Mouse (Mus musculus): ENCODE data around the gene Pcsk5. TPM values are rescaled to one million over a fixed set of nuclear protein-coding genes. Genes with fewer than 3 reads are reported as not detected.

The Pcsk5 gene
- polyA plus RNA-seq, 1 experiment from 2014 or later: 1.2 TPM

GRCm38 (mm10) chr19:17775097-17775496 is 62.3 kb downstream of the Pcsk5 start:
- ATAC-seq (ENCODE audit: low read depth) (no peak), DNase-seq (no peak)
- Histone ChIP-seq H3K4me3 (replicated peaks) (no peak overlapping the region), H3K36me3 (no peaks in the 10 kb centered on the region), H3K4me2 (no peak overlapping the region), H3K27ac (no peak overlapping the region), H3K9ac (no peak overlapping the region), H3K4me1 (replicated peaks) (no peaks in the 10 kb centered on the region; the same call in 1 of the 2 replicates), H3K27me3 (no peaks in the 10 kb centered on the region), H3K9me3 (replicated peaks) (no peaks in the 10 kb centered on the region)
- 61% methylated on average over 2 of the region's 2 CpGs for WGBS (ENCODE audit: insufficient replicate concordance)

DNA sequence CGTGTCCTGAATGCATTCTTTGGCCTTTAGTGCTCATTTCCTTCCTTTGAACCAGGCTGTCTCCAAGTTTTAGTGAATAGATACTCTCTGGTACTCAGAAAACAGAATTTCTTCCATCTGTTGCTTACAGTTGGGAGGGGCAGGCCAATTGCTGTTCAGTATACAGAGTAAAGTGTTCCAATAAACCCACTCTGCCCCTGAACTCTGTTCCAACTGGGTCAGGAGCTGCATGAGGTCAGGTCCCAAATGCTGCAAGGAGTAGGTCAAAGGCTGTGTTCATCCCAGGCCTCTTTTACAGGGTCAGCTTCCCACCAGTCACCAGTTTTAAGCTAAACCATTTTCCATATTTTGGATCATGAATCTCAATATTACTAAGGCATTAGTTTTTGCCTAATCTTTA is 63.4 kb downstream of the Pcsk5 start:
- WGBS (ENCODE audit: insufficient replicate concordance): 30% methylated on average over 1 of the region's 1 CpGs

DNA sequence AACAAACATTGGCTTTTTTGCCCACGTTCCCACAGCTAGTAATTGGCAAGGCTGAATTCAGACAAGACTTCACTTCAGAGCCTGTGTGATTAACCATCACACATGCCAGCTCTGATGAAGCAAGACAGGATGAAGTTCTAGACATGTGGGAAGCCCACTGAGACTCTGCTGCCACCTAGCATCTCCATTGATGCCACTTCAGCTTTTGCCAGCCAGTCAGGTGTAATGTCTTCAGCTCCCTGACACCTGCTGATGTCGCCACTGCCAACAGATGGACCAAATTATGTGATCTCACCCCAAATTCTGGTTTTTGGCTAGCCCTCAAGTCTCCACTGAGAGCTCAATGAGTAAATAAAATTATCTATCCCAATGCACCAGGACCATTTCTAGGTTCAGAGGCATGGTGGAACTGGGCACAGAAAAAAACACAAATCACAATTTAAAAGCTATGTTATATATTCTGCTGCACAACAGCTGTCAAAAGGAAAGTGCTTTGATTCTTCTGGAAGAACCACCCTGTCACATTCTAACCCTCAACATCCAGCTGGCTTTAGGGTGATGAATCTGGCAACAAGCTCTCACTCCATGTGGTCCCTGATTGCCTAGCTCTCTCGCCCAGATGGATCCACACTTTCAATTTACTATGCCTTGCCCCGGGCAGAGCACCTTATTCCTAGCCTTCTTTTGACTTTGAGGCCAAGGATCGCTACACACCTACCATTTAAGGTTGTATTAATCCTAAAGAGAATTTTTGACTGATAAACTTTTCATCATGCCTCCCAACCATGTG is 67.6 kb downstream of the Pcsk5 start:
- WGBS (ENCODE audit: insufficient replicate concordance): 52% methylated on average over 5 of the region's 5 CpGs
- Histone ChIP-seq H3K27ac (no peak overlapping the region), H3K4me1 (replicated peaks) (no peaks in the 10 kb centered on the region), H3K4me2 (no peak overlapping the region), H3K9me3 (replicated peaks) (no peaks in the 10 kb centered on the region), H3K9ac (no peak overlapping the region), H3K36me3 (no peaks in the 10 kb centered on the region), H3K27me3 (no peaks in the 10 kb centered on the region), H3K4me3 (replicated peaks) (no peak overlapping the region)
- DNase-seq (no peak), ATAC-seq (ENCODE audit: low read depth) (no peak)

More for the DNA sequence above, 63.4 kb downstream of the Pcsk5 start:
- H3K9ac ChIP-seq: no peak overlapping the region
- no peaks in the 10 kb centered on the region for H3K27me3 ChIP-seq
- no peaks in the 10 kb centered on the region; the same call in 1 of the 2 replicates for H3K4me1 ChIP-seq (replicated peaks)
- DNase-seq (no peak), ATAC-seq (ENCODE audit: low read depth) (no peak)
- no peaks in the 10 kb centered on the region for H3K9me3 ChIP-seq (replicated peaks)
- no peak overlapping the region for H3K4me2 ChIP-seq
- H3K4me3 ChIP-seq (replicated peaks): no peak overlapping the region
- no peak overlapping the region for H3K27ac ChIP-seq
- no peaks in the 10 kb centered on the region for H3K36me3 ChIP-seq

DNA sequence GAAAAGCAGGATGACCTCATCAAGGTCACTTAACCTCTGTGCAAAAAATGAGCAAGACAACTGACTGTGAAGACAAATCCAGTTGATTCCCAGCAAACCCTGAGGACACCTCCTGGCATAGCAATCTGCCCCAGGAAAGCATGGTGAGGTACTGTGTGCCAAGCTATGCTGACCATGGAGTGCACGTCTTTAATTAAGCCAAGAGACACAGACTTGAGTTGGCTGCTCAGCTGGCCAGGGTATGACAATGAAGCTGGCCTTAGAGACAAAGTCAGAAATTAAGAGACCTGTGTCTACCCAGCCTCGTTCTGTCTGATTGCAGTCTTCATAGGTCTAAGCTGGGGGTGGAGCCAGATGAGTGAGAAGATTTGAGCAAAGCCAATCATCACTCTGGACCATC is 72.4 kb downstream of the Pcsk5 start:
- no peak overlapping the region for H3K4me2 ChIP-seq
- no peak overlapping the region for H3K9ac ChIP-seq
- H3K27me3 ChIP-seq: no peaks in the 10 kb centered on the region
- DNase-seq (no peak), ATAC-seq (ENCODE audit: low read depth) (no peak)
- 47% methylated on average over 2 of the region's 2 CpGs for WGBS (ENCODE audit: insufficient replicate concordance)
- H3K4me3 ChIP-seq (replicated peaks): no peak overlapping the region
- H3K36me3 ChIP-seq: no peaks in the 10 kb centered on the region
- no peaks in the 10 kb centered on the region for H3K9me3 ChIP-seq (replicated peaks)
- no peak overlapping the region for H3K27ac ChIP-seq
- no peaks in the 10 kb centered on the region for H3K4me1 ChIP-seq (replicated peaks)

DNA sequence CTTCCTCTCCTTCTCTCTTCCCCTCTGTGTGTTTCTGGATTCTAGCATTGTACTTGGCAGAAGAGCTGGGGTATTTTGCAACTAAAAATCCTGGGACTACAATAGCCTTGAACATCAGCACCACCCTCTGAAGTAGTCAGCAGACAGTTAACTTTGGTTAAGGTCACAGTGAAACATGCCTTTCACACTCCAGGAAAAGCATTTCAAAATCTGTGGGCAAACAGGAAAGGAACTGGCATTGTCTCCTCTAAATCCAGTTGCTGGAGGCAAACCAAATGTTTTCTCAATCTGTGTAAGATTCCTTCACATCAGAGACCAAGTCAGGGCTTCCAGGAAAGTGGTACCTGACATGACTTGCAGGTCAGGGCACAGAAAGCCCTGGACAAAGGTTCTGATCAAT is 74.7 kb downstream of the Pcsk5 start:
- no peak overlapping the region for H3K4me2 ChIP-seq
- no peak for DNase-seq

DNA sequence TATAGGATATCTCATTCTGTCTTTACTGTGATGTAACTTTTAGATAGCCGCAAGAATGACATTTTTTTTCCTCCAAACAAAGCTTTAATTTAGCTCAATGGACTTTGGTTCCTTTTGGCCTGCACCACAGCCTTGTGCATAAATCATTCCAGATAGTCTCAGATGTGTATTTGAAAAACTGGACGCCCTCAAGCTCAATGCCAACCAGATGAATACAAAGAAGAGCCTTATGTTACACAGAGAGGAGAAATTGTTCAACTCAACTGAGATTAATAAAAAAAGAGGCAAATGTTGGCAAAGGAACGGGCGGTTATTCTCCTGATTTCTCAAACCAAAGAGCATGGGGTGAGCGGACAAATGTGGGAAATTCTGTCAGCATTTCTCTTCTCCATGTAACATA is 75.8 kb downstream of the Pcsk5 start:
- H3K4me3 ChIP-seq (replicated peaks): no peak overlapping the region
- H3K27ac ChIP-seq: no peak overlapping the region
- 58% methylated on average over 5 of the region's 5 CpGs for WGBS (ENCODE audit: insufficient replicate concordance)

More for the DNA sequence above, 74.7 kb downstream of the Pcsk5 start:
- Histone ChIP-seq H3K4me1 (replicated peaks) (no peaks in the 10 kb centered on the region), H3K9me3 (replicated peaks) (no peaks in the 10 kb centered on the region), H3K9ac (no peak overlapping the region), H3K36me3 (no peaks in the 10 kb centered on the region), H3K27ac (no peak overlapping the region), H3K27me3 (no peaks in the 10 kb centered on the region), H3K4me3 (replicated peaks) (no peak overlapping the region)
- ATAC-seq (ENCODE audit: low read depth): no peak

DNA sequence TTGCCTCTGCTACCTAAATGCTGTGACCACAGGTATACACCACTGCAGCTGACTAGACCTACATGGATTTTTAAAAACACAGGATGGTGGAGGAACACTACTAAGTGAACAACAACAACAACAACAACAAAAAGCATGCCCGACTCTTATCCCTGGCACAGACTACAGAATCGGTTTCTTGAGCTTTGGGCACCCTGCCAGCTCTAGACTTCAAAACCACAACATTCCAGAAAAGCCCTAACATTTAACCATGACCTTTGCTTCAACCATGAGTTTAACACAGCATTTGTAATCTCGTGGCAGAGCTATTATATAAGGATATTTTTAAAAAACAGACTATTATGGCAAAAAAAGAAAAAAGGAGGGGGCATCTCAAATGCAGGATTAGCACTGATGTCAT is 84.6 kb downstream of the Pcsk5 start:
- Histone ChIP-seq H3K27me3 (no peaks in the 10 kb centered on the region), H3K36me3 (no peaks in the 10 kb centered on the region), H3K4me3 (replicated peaks) (no peak overlapping the region), H3K9ac (no peak overlapping the region), H3K9me3 (replicated peaks) (no peaks in the 10 kb centered on the region), H3K4me2 (no peak overlapping the region), H3K4me1 (replicated peaks) (no peaks in the 10 kb centered on the region), H3K27ac (no peak overlapping the region)
- 49% methylated on average over 3 of the region's 3 CpGs for WGBS (ENCODE audit: insufficient replicate concordance)
- ATAC-seq (ENCODE audit: low read depth): no peak
- no peak for DNase-seq

More for the DNA sequence above, 75.8 kb downstream of the Pcsk5 start:
- H3K9me3 ChIP-seq (replicated peaks): no peaks in the 10 kb centered on the region
- ATAC-seq (ENCODE audit: low read depth) (no peak), DNase-seq (no peak)
- no peak overlapping the region for H3K4me2 ChIP-seq
- no peaks in the 10 kb centered on the region for H3K36me3 ChIP-seq
- no peaks in the 10 kb centered on the region for H3K27me3 ChIP-seq
- no peak overlapping the region for H3K9ac ChIP-seq
- H3K4me1 ChIP-seq (replicated peaks): no peaks in the 10 kb centered on the region

- H3K27me3 ChIP-seq: no peaks in the 10 kb centered on the region
- no peak for DNase-seq
- H3K9ac ChIP-seq: no peak overlapping the region
- ATAC-seq (ENCODE audit: low read depth): no peak
- no peaks in the 10 kb centered on the region for H3K4me1 ChIP-seq (replicated peaks)
- 69% methylated on average over 3 of the region's 3 CpGs for WGBS (ENCODE audit: insufficient replicate concordance)
- no peak overlapping the region for H3K4me3 ChIP-seq (replicated peaks)
- H3K9me3 ChIP-seq (replicated peaks): no peaks in the 10 kb centered on the region
- no peak overlapping the region for H3K4me2 ChIP-seq
- H3K36me3 ChIP-seq: no peaks in the 10 kb centered on the region
- no peak overlapping the region for H3K27ac ChIP-seq
Observed at GRCm38 (mm10) chr19:17748331-17748730, 89.1 kb downstream of the Pcsk5 start.

DNA sequence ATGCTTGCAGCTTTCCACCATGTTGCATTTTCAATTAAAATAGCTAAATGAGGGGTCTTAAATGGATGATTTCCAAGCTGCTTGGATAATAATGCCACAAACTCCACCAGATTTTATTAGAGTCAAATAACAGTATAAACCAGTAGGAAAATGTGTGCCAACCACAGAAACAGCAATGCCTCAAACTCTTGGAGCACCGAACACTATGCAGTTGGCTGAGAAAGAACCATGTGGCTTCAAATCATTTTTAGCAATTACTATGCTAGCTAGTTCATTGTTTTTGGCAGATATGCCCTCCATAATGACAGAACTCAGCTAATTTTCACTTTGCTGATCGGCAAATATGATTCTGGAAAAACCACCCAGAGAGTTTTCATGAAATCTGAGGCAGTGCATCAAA is 92.1 kb downstream of the Pcsk5 start:
- Histone ChIP-seq H3K4me3 (replicated peaks) (no peak overlapping the region), H3K27ac (no peak overlapping the region), H3K27me3 (no peaks in the 10 kb centered on the region), H3K9ac (no peak overlapping the region), H3K9me3 (replicated peaks) (no peaks in the 10 kb centered on the region), H3K4me2 (no peak overlapping the region), H3K36me3 (no peaks in the 10 kb centered on the region), H3K4me1 (replicated peaks) (no peaks in the 10 kb centered on the region)
- no peak for ATAC-seq (ENCODE audit: low read depth)
- no peak for DNase-seq
- WGBS (ENCODE audit: insufficient replicate concordance): 67% methylated on average over 2 of the region's 2 CpGs

DNA sequence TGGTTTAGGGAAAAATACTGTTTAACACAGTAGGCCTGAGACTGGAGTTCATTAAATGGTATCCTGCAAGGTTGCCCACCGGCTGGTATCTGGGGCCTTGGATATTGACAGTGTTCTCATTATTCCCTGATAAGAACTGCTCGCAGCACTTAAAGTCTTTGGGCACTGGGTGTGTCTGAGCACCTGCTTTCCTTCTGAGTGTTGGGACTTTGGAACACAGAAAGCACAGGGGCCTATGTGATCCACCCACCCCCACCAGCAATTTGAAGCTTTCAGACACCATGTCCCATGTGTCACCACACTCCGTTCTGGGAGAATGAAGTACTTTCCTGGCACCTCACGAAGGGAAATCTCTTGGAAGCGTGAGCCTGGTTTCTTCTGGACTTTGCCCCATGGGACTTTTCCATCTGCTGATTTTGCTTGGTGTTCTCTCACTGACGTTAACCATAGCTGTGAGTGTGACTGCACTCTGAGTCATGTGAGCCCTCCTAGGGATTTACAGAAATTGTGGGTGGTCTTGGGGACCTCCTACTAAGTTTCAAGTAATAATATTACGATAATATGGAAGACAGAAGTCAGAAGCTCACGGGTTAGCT is 92.9 kb downstream of the Pcsk5 start:
- no peak overlapping the region for H3K4me3 ChIP-seq (replicated peaks)

DNA sequence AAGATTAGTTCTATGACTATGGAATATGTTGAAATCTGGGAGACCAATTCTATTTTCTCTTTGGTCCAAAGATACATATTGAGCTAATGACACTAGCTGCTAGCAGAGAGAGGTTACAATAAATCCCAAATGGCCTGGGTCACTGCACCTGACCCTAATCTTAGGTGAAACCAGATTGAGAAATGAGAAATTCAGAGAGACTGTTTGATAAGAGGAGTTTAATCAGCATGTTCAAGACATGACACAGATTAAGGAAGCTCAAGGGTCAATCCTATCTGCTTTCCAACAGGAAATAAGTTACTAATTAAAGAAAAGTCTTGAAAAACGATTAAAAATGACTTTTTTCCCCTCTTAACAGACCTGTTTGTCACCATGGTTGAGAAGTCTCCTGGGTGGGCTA is 96.0 kb downstream of the Pcsk5 start:
- Histone ChIP-seq H3K9ac (no peak overlapping the region), H3K4me2 (no peak overlapping the region), H3K4me3 (replicated peaks) (no peak overlapping the region), H3K36me3 (no peaks in the 10 kb centered on the region), H3K9me3 (replicated peaks) (no peaks in the 10 kb centered on the region), H3K27ac (no peak overlapping the region), H3K4me1 (replicated peaks) (no peaks in the 10 kb centered on the region), H3K27me3 (no peaks in the 10 kb centered on the region)
- 13% methylated on average over 1 of the region's 1 CpGs for WGBS (ENCODE audit: insufficient replicate concordance)
- DNase-seq: no peak
- ATAC-seq (ENCODE audit: low read depth): no peak

More for the DNA sequence above, 92.9 kb downstream of the Pcsk5 start:
- H3K9me3 ChIP-seq (replicated peaks): no peaks in the 10 kb centered on the region
- H3K27ac ChIP-seq: no peak overlapping the region
- no peaks in the 10 kb centered on the region for H3K36me3 ChIP-seq
- no peak overlapping the region for H3K9ac ChIP-seq
- no peaks in the 10 kb centered on the region for H3K27me3 ChIP-seq
- DNase-seq (no peak), ATAC-seq (ENCODE audit: low read depth) (no peak)
- no peak overlapping the region for H3K4me2 ChIP-seq
- WGBS (ENCODE audit: insufficient replicate concordance): 59% methylated on average over 8 of the region's 8 CpGs
- H3K4me1 ChIP-seq (replicated peaks): no peaks in the 10 kb centered on the region

DNA sequence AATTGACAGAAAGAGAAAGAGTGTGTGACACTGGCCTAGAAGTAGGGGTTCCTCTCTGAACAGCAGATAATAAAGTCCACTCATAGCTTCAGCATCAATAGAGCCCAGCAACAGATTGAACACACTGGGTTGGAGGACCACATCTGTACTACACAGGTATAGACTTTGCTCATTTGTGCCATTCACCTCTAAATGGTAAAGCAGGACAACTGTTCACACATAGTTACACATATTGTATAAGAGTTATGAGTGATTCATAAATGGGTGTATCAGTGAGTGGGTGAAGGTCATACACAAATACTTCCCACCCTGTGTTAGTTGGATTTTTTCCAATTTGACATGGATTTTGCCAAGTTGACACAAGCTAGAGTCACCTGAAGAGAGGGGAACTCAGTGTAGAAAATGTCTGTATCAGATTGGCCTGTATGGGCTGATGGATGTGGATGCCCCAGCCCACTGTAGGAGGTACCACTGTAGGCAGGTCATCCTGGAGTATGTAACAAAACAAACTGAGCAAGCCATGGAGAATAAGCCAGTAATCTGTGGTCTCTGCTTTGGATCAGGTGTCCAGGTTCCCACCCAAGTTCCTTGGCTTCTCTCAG is 104.7 kb downstream of the Pcsk5 start:
- H3K9me3 ChIP-seq (replicated peaks): no peaks in the 10 kb centered on the region
- H3K4me3 ChIP-seq (replicated peaks): no peak overlapping the region
- H3K4me2 ChIP-seq: no peak overlapping the region
- no peak overlapping the region for H3K9ac ChIP-seq
- no peak overlapping the region for H3K27ac ChIP-seq
- ATAC-seq (ENCODE audit: low read depth): no peak
- DNase-seq: no peak
- H3K4me1 ChIP-seq (replicated peaks): no peaks in the 10 kb centered on the region
- H3K36me3 ChIP-seq: no peaks in the 10 kb centered on the region
- no peaks in the 10 kb centered on the region for H3K27me3 ChIP-seq

All from liver, embryonic 13.5 days (tissue).